Mouse (Mus musculus): ENCODE measurements around the gene Trio.

GRCm38 (mm10) chr15:27923280-27923986 is 102.2 kb downstream of the Trio start:
- TF ChIP-seq CTCF (IDR thresholded peaks at IDR 0.05; ENCODE audit: borderline replicate concordance, insufficient read depth, low read depth, low read length) (no peak; the same call in 1 of the 2 replicates), POLR2A (IDR thresholded peaks at IDR 0.05; ENCODE audit: borderline replicate concordance, insufficient read depth, low read length) (no peak)
